Mouse (Mus musculus): ENCODE data around the gene Smarcb1.

- TF ChIP-seq POLR2A (IDR thresholded peaks at IDR 0.05; ENCODE audit: low read depth, low read length) (no peak), CTCF (IDR thresholded peaks at IDR 0.05; ENCODE audit: extremely low read depth, insufficient read length, insufficient replicate concordance, low read depth, low read length) (no peak)
These were observed 26.7 kb upstream of the Smarcb1 start for GRCm38 (mm10) chr10:75948079-75948478.

Measured in small intestine, adult 2 months (tissue).